Mouse (Mus musculus) liver, adult 2 months (tissue): ENCODE results near the gene Mgat4e. TPM values are rescaled to one million over a fixed set of nuclear protein-coding genes. Genes with fewer than 3 reads are reported as not detected.

Experiments
- DNase-seq: peaks from one replicate; pipeline ENCODE4 v3.0.0-alpha.2; 2011; ENCODE audit warnings: low read depth, low spot score; ENCODE audit errors: extremely low read depth
- H3K27ac ChIP-seq: fragments of 200-500 bp; replicated peaks from 2 replicates; pipeline ENCODE4 v1.5.1; 2012; ENCODE audit warnings: low read depth, mild to moderate bottlenecking, control low read depth, inconsistent platforms, low read length; ENCODE audit not compliant: insufficient read depth
- H3K27me3 ChIP-seq: fragments of 200-500 bp; 2 replicates; pipeline ENCODE4 v1.6.1; 2012; ENCODE audit warnings: mild to moderate bottlenecking, moderate library complexity, low read length, inconsistent platforms; ENCODE audit not compliant: control insufficient read depth, insufficient read depth
- H3K36me3 ChIP-seq: fragments of 200-500 bp; 2 replicates; pipeline ENCODE4 v1.6.1; 2012; ENCODE audit warnings: low read length, inconsistent platforms; ENCODE audit not compliant: control insufficient read depth, insufficient read depth
- H3K4me1 ChIP-seq: fragments of 200-500 bp; 2 replicates; pipeline ENCODE4 v1.6.1; 2011; ENCODE audit warnings: low read length; ENCODE audit not compliant: control insufficient read depth, insufficient read depth
- H3K4me3 ChIP-seq: fragments of 200-500 bp; 2 replicates; pipeline ENCODE4 v1.5.1; 2011; ENCODE audit warnings: low read depth, mild to moderate bottlenecking, control low read depth, low read length, moderate library complexity; ENCODE audit not compliant: insufficient read depth
- H3K79me2 ChIP-seq: fragments of 200-500 bp; 2 replicates; pipeline ENCODE4 v1.6.1; 2012; ENCODE audit warnings: inconsistent platforms, mild to moderate bottlenecking, low read length, moderate library complexity; ENCODE audit not compliant: control insufficient read depth, insufficient read depth
- H3K9ac ChIP-seq: fragments of 200-500 bp; 2 replicates; pipeline ENCODE4 v1.6.1; 2012; ENCODE audit warnings: low read depth, mild to moderate bottlenecking, control low read depth, inconsistent platforms, low read length
- CTCF ChIP-seq: fragments of 200-500 bp; IDR thresholded peaks from 2 replicates; pipeline ENCODE4 v1.5.1; 2011; ENCODE audit warnings: low read depth, low read length, control low read depth
- POLR2A ChIP-seq: fragments of 200-500 bp; IDR thresholded peaks from 2 replicates; pipeline ENCODE4 v1.6.1; 2011; ENCODE audit warnings: low read length, control low read depth; ENCODE audit not compliant: insufficient read depth; ENCODE audit errors: extremely low read depth
- WGBS: fragments of 180-500 bp; shearing (Covaris S2); methylation state at CpG from one replicate; pipeline ENCODE4 v1.1.7; 2018; 5-methylcytosine and 5-hydroxymethylcytosine counted together
- polyA plus RNA-seq: library from polyadenylated mRNA; depleted of rRNA; stranded (reverse); fragments of >200 nt; gene quantifications from 2 replicates; pipeline ENCODE4 v1.2.3, GENCODE M21; 2012
- total RNA-seq: library from RNA; depleted of rRNA; stranded (reverse); fragments of >200 nt; gene quantifications from 2 replicates; pipeline ENCODE4 v1.2.3, GENCODE M21; 2014

Mgat4e gene
- total and polyA plus RNA-seq, 2 experiments, result not detected

DNA sequence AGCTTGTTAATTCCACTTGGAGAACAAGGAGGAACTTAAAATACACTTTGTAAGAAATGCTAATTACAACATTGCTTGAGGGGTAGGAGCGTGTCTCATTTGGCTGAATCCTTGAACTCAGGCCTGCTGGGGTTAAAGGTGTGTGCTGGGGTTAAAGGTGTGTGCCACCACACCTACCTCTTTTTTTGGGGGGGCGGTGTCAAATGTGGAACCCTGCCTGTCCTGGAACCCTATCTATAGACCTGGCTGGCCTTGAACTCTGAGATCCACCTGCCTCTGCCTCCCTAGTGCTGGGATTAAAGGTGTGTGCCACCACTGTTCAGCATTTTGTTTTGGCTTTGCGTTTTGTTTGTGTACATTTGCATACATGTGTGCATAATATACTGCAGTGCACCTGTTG lies 14.2 kb upstream of the Mgat4e start:
- 64% methylated on average over 3 of the region's 3 CpGs for WGBS

GRCm38 (mm10) chr1:134562457-134562856 lies 13.0 kb upstream of the Mgat4e start:
- H3K79me2 ChIP-seq, result peaks cover 33% of the 10 kb centered on the region
- H3K27ac ChIP-seq, result no peak overlapping the region
- no peak for DNase-seq
- H3K27me3 ChIP-seq, result no peaks in the 10 kb centered on the region
- no peaks in the 10 kb centered on the region for H3K36me3 ChIP-seq
- H3K4me3 ChIP-seq, result no peak overlapping the region
- no peak for TF ChIP-seq POLR2A
- TF ChIP-seq CTCF, result no peak
- H3K4me1 ChIP-seq, result peaks cover 10% of the 10 kb centered on the region; the same call in 1 of the 2 replicates
- H3K9ac ChIP-seq, result no peak overlapping the region

More for the DNA sequence above, 14.2 kb upstream of the Mgat4e start:
- H3K27me3 ChIP-seq, result no peaks in the 10 kb centered on the region
- no peaks in the 10 kb centered on the region for H3K36me3 ChIP-seq
- no peak for DNase-seq
- H3K79me2 ChIP-seq, result peaks cover 45% of the 10 kb centered on the region
- H3K4me3 ChIP-seq, result no peak overlapping the region
- no peak overlapping the region for H3K9ac ChIP-seq
- H3K27ac ChIP-seq, result no peak overlapping the region
- no peak for TF ChIP-seq CTCF
- TF ChIP-seq POLR2A, result no peak
- peaks cover 10% of the 10 kb centered on the region; the same call in 1 of the 2 replicates for H3K4me1 ChIP-seq

DNA sequence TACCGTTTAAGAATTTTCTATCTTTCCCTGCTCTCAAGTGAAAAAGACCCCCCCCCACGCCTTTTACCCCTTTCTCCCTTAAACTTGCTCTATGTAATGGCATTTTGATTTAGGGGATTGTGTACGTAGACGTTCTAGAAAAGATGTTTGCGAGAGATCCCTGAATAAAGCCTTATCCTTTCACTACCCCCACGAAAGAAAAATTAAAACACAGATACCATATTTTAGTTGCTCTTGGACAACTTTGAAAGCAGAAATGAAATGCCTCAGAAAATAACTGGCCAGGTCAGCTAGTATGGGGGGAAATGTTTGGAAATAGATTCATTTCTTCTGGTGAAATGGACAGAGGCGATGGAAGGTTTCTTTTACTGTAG lies 12.3 kb upstream of the Mgat4e start:
- peak overlapping the region; percentile 68; the same call in 1 of the 2 replicates for H3K4me3 ChIP-seq
- no peak overlapping the region for H3K27ac ChIP-seq
- WGBS, result 28% methylated on average over 7 of the region's 7 CpGs

DNA sequence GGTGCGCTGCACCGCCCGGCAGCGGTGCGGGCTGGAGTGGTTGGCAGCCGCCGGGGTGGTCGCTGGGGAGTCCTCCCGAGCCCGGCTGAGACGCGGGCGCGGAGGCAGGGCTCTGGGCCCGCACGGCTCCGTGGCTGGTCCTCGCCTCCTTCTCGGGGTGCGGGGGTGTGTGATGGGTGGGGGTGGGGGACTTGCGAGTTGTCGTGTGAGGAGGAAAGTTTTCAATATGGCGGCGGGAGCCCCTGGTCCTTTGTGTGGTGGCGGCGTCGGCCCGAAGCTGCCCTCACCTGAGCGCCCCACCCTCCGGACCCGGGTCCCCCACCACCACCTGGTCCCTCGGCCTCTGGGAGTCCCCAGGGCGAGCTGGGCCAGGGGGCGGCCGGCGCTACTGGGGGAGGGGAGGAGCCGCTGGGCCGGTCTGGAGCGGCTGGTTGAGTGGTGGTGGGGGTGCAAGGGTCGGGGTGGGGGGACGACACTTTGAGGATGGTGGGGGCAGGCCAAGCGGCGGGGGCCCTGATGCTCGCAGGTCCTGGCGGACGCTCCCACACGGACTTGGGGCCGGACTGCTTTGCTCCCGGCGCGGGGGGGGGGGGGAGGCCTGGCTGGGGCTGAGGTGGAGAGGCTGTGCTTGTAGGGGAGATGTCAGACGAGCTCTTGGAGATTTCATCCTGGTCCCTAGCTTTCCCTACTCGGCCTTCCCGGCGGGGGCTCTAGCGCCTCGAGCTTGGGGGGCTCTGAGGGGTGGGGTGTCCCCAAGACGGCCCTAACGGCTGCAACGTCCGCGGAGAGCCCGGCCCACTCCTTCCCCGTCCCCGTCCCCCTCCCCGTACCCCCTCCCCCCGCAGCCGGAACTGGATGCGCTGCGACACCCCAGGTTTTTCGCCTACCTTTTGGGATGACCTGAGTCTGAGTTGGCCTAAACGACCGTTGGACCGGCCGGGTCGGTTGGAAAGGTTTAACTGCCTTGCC lies 11.6 kb upstream of the Mgat4e start:
- Histone ChIP-seq H3K36me3 (no peaks in the 10 kb centered on the region), H3K4me1 (peaks cover 10% of the 10 kb centered on the region; the same call in 1 of the 2 replicates), H3K27ac (peak overlapping the region; percentile 69), H3K79me2 (peaks cover 27% of the 10 kb centered on the region), H3K4me3 (peak overlapping the region; percentile 68), H3K9ac (peak overlapping the region; percentile 84), H3K27me3 (no peaks in the 10 kb centered on the region)
- TF ChIP-seq POLR2A (no peak), CTCF (no peak)
- peak; percentile 58 for DNase-seq
- WGBS, result under 1% methylated on average over 63 of the region's 76 CpGs

More for the DNA sequence above, 12.3 kb upstream of the Mgat4e start:
- H3K4me1 ChIP-seq, result peaks cover 11% of the 10 kb centered on the region; the same call in 1 of the 2 replicates
- no peak overlapping the region; the same call in 1 of the 2 replicates for H3K9ac ChIP-seq
- no peak for TF ChIP-seq CTCF
- no peak for TF ChIP-seq POLR2A
- H3K36me3 ChIP-seq, result no peaks in the 10 kb centered on the region
- DNase-seq, result no peak
- peaks cover 27% of the 10 kb centered on the region for H3K79me2 ChIP-seq
- H3K27me3 ChIP-seq, result no peaks in the 10 kb centered on the region

- no peak for TF ChIP-seq CTCF
- no peak for TF ChIP-seq POLR2A
- Histone ChIP-seq H3K9ac (peak overlapping the region; percentile 84), H3K27me3 (no peaks in the 10 kb centered on the region), H3K36me3 (no peaks in the 10 kb centered on the region), H3K4me1 (peaks cover 9% of the 10 kb centered on the region; the same call in 1 of the 2 replicates), H3K79me2 (peaks cover 27% of the 10 kb centered on the region), H3K4me3 (peak overlapping the region; percentile 68), H3K27ac (peak overlapping the region; percentile 69)
- DNase-seq, result no peak
- WGBS, result under 1% methylated on average over 50 of the region's 50 CpGs
Observed at GRCm38 (mm10) chr1:134560396-134560795, 10.9 kb upstream of the Mgat4e start.
